In genomic region chr11:70232546-70232945, GRCm38 (mm10) we compare ENCODE assay signal across 8 mouse cellular contexts. TPM values are rescaled to one million over a fixed set of nuclear protein-coding genes. Genes with fewer than 3 reads are reported as not detected.
A peak's percentile ranks its signal among the peaks of the same experiment; 100 is the strongest.
DNase-seq lines count a peak whose midpoint lies in the region; ATAC-seq and TF ChIP-seq lines count a peak whose summit lies in the region.

No protein-coding gene starts in this region.

- peak overlapping the region; percentile 81 for H3K27ac ChIP-seq in kidney, adult 2 months (ENCODE audit: insufficient read depth, low read depth, low read length)
- peak overlapping the region; percentile 39; the same call in 1 of the 2 replicates for H3K27ac ChIP-seq in embryonic facial prominence, embryonic 13.5 days
- peak overlapping the region; percentile 87 for H3K27ac ChIP-seq in hindbrain, embryonic 10.5 days
- no peak overlapping the region for H3K27ac ChIP-seq in liver, embryonic 12.5 days
- peak overlapping the region; percentile 64 for H3K27ac ChIP-seq in small intestine, adult 2 months (ENCODE audit: insufficient read depth, low read depth, low read length)

- no peak for TF ChIP-seq CTCF in kidney, adult 2 months (conservative IDR thresholded peaks at IDR 0.05; ENCODE audit: insufficient read depth, insufficient read length, low read depth, low read length)
- no peak for TF ChIP-seq CTCF in small intestine, adult 2 months (IDR thresholded peaks at IDR 0.05; ENCODE audit: extremely low read depth, insufficient read length, insufficient replicate concordance, low read depth, low read length)

- no peak for TF ChIP-seq POLR2A in kidney, adult 2 months (IDR thresholded peaks at IDR 0.05; ENCODE audit: low read depth, low read length)
- no peak for TF ChIP-seq POLR2A in small intestine, adult 2 months (IDR thresholded peaks at IDR 0.05; ENCODE audit: low read depth, low read length)

- 13% methylated on average over 10 of the region's 10 CpGs for WGBS in kidney, adult 2 months
- 5% methylated on average over 8 of the region's 10 CpGs for WGBS in embryonic facial prominence, embryonic 13.5 days
- WGBS in hindbrain, embryonic 10.5 days: 10% methylated on average over 10 of the region's 10 CpGs
- WGBS in liver, embryonic 12.5 days (ENCODE audit: insufficient replicate concordance): 31% methylated on average over 9 of the region's 10 CpGs
- 28% methylated on average over 10 of the region's 10 CpGs for whole genome bisulfite sequencing in small intestine, adult 2 months

- peak; percentile 57 for DNase-seq in kidney, adult 2 months
- no peak for DNase-seq in kidney, adult 8-10 months
- DNase-seq in NIH3T3 (ENCODE audit: low read depth): peak; percentile 86
- peak; percentile 77 for DNase-seq in hindbrain, embryonic 10.5 days (ENCODE audit: low spot score)
- no peak for DNase-seq in thymus, postnatal 36 days

- peak overlapping the region; percentile 66 for H3K4me2 ChIP-seq in embryonic facial prominence, embryonic 13.5 days
- H3K4me2 ChIP-seq in liver, embryonic 12.5 days: peak overlapping the region; percentile 56

- H3K9me3 ChIP-seq in embryonic facial prominence, embryonic 13.5 days: no peaks in the 10 kb centered on the region
- no peaks in the 10 kb centered on the region for H3K9me3 ChIP-seq in hindbrain, embryonic 10.5 days
- H3K9me3 ChIP-seq in liver, embryonic 12.5 days (replicated peaks): no peaks in the 10 kb centered on the region

- no peak for ATAC-seq in embryonic facial prominence, embryonic 13.5 days (ENCODE audit: insufficient number of reproducible peaks, insufficient read depth, low FRiP score, low TSS enrichment, low read depth)
- ATAC-seq in liver, embryonic 12.5 days: no peak

- peaks cover 16% of the 10 kb centered on the region for H3K4me1 ChIP-seq in kidney, adult 2 months (ENCODE audit: control insufficient read depth, insufficient read depth, low read length)
- H3K4me1 ChIP-seq in embryonic facial prominence, embryonic 13.5 days: peaks cover 62% of the 10 kb centered on the region
- peaks cover 81% of the 10 kb centered on the region for H3K4me1 ChIP-seq in hindbrain, embryonic 10.5 days (replicated peaks)
- H3K4me1 ChIP-seq in liver, embryonic 12.5 days: peaks cover 87% of the 10 kb centered on the region
- H3K4me1 ChIP-seq in small intestine, adult 2 months (ENCODE audit: control insufficient read depth, insufficient read depth, insufficient read length, low read length): peaks cover 12% of the 10 kb centered on the region

- H3K4me3 ChIP-seq in kidney, adult 2 months (ENCODE audit: insufficient read depth, low read depth, low read length): peak overlapping the region; percentile 68
- peak overlapping the region; percentile 47 for H3K4me3 ChIP-seq in embryonic facial prominence, embryonic 13.5 days
- H3K4me3 ChIP-seq in hindbrain, embryonic 10.5 days: peak overlapping the region; percentile 51
- H3K4me3 ChIP-seq in liver, embryonic 12.5 days: peak overlapping the region; percentile 35
- H3K4me3 ChIP-seq in small intestine, adult 2 months (ENCODE audit: low read depth, low read length): peak overlapping the region; percentile 60

- no peaks in the 10 kb centered on the region for H3K27me3 ChIP-seq in kidney, adult 2 months (replicated peaks; ENCODE audit: control insufficient read depth, insufficient read depth, low read length)
- peaks cover 35% of the 10 kb centered on the region for H3K27me3 ChIP-seq in embryonic facial prominence, embryonic 13.5 days
- H3K27me3 ChIP-seq in hindbrain, embryonic 10.5 days (ENCODE audit: insufficient read depth, poor library complexity, severe bottlenecking): peaks cover 54% of the 10 kb centered on the region
- H3K27me3 ChIP-seq in liver, embryonic 12.5 days (replicated peaks): peaks cover 29% of the 10 kb centered on the region
- H3K27me3 ChIP-seq in small intestine, adult 2 months (ENCODE audit: control insufficient read depth, insufficient read depth, low read length): peaks cover 12% of the 10 kb centered on the region

- H3K36me3 ChIP-seq in kidney, adult 2 months (ENCODE audit: control insufficient read depth, insufficient read depth, low read length): no peaks in the 10 kb centered on the region
- H3K36me3 ChIP-seq in embryonic facial prominence, embryonic 13.5 days: peaks cover 15% of the 10 kb centered on the region
- H3K36me3 ChIP-seq in hindbrain, embryonic 10.5 days: peaks cover 24% of the 10 kb centered on the region
- peaks cover 18% of the 10 kb centered on the region for H3K36me3 ChIP-seq in liver, embryonic 12.5 days
- peaks cover 6% of the 10 kb centered on the region; the same call in 1 of the 2 replicates for H3K36me3 ChIP-seq in small intestine, adult 2 months (ENCODE audit: control insufficient read depth, insufficient read depth, low read length)

- H3K9ac ChIP-seq in embryonic facial prominence, embryonic 13.5 days: peak overlapping the region; percentile 76
- H3K9ac ChIP-seq in liver, embryonic 12.5 days: peak overlapping the region; percentile 48; the same call in 1 of the 2 replicates

RNA-seq across cellular contexts. Expression of gene Bcl6b, which starts 2.9 kb away (rescaled TPM):
- polyA plus RNA-seq in kidney, adult 2 months (2012; rRNA removed): 7.9 and 8.8 TPM in 2 replicates
- 11.1 and 11.3 TPM in 2 replicates for polyA plus RNA-seq in embryonic facial prominence, embryonic 13.5 days (2015; fragmentation: Nextera tagmentation; extraction: Ambion mirVana)
- polyA plus RNA-seq in hindbrain, embryonic 10.5 days (2016; fragmentation: Nextera tagmentation; extraction: Ambion mirVana): 5.5 and 5.6 TPM in 2 replicates
- 2.8 and 3.8 TPM in 2 replicates for polyA plus RNA-seq in liver, embryonic 12.5 days (2016; fragmentation: Nextera tagmentation; extraction: Ambion mirVana)
- polyA plus RNA-seq in small intestine, adult 2 months (2012; rRNA removed): 0.98 and 2.2 TPM in 2 replicates

RNA-seq across cellular contexts. Expression of gene 0610010K14Rik, which starts 5.2 kb away (rescaled TPM):
- 73.6 and 78.9 TPM in 2 replicates for polyA plus RNA-seq in kidney, adult 2 months (2012; rRNA removed)
- polyA plus RNA-seq in embryonic facial prominence, embryonic 13.5 days (2015; fragmentation: Nextera tagmentation; extraction: Ambion mirVana): 188 and 200 TPM in 2 replicates
- polyA plus RNA-seq in hindbrain, embryonic 10.5 days (2016; fragmentation: Nextera tagmentation; extraction: Ambion mirVana): 240 and 261 TPM in 2 replicates
- 97.4 and 104 TPM in 2 replicates for polyA plus RNA-seq in liver, embryonic 12.5 days (2016; fragmentation: Nextera tagmentation; extraction: Ambion mirVana)
- 25.2 and 45.3 TPM in 2 replicates for polyA plus RNA-seq in small intestine, adult 2 months (2012; rRNA removed)

RNA-seq across cellular contexts. Expression of gene Gm21988, which starts 7.1 kb away (rescaled TPM):
- 13.9 and 15.8 TPM in 2 replicates for polyA plus RNA-seq in kidney, adult 2 months (2012; rRNA removed)
- 11.7 and 13.9 TPM in 2 replicates for polyA plus RNA-seq in embryonic facial prominence, embryonic 13.5 days (2015; fragmentation: Nextera tagmentation; extraction: Ambion mirVana)
- polyA plus RNA-seq in hindbrain, embryonic 10.5 days (2016; fragmentation: Nextera tagmentation; extraction: Ambion mirVana): 10.0 and 14.5 TPM in 2 replicates
- 6.2 and 7.8 TPM in 2 replicates for polyA plus RNA-seq in liver, embryonic 12.5 days (2016; fragmentation: Nextera tagmentation; extraction: Ambion mirVana)
- polyA plus RNA-seq in small intestine, adult 2 months (2012; rRNA removed): 2.6 and 4.4 TPM in 2 replicates

RNA-seq across cellular contexts. Expression of gene Rnasek, which starts 7.1 kb away (rescaled TPM):
- polyA plus RNA-seq in kidney, adult 2 months (2012; rRNA removed): 457 and 485 TPM in 2 replicates
- 168 and 170 TPM in 2 replicates for polyA plus RNA-seq in embryonic facial prominence, embryonic 13.5 days (2015; fragmentation: Nextera tagmentation; extraction: Ambion mirVana)
- polyA plus RNA-seq in hindbrain, embryonic 10.5 days (2016; fragmentation: Nextera tagmentation; extraction: Ambion mirVana): 125 and 171 TPM in 2 replicates
- polyA plus RNA-seq in liver, embryonic 12.5 days (2016; fragmentation: Nextera tagmentation; extraction: Ambion mirVana): 159 and 173 TPM in 2 replicates
- 86.6 and 182 TPM in 2 replicates for polyA plus RNA-seq in small intestine, adult 2 months (2012; rRNA removed)

RNA-seq across cellular contexts. Expression of gene Slc16a13, which starts 11.7 kb away (rescaled TPM):
- 44.0 and 48.8 TPM in 2 replicates for polyA plus RNA-seq in kidney, adult 2 months (2012; rRNA removed)
- 9.8 and 13.0 TPM in 2 replicates for polyA plus RNA-seq in embryonic facial prominence, embryonic 13.5 days (2015; fragmentation: Nextera tagmentation; extraction: Ambion mirVana)
- polyA plus RNA-seq in hindbrain, embryonic 10.5 days (2016; fragmentation: Nextera tagmentation; extraction: Ambion mirVana): 15.7 and 18.0 TPM in 2 replicates
- 6.1 and 8.5 TPM in 2 replicates for polyA plus RNA-seq in liver, embryonic 12.5 days (2016; fragmentation: Nextera tagmentation; extraction: Ambion mirVana)
- polyA plus RNA-seq in small intestine, adult 2 months (2012; rRNA removed): 3.2 and 4.7 TPM in 2 replicates

Comparison
In these comparisons a context has a peak if more than half of its experiments do, and no peak if none do; other contexts are left out.
1. DNase-seq: peak in kidney, adult 2 months (single experiment), NIH3T3 (single experiment) and hindbrain, embryonic 10.5 days (single experiment); none in kidney, adult 8-10 months (0 of 2) and thymus, postnatal 36 days (0 of 2).
2. Peak in every context shown above with its lines, with median percentiles within 50 percentile points of each other: H3K4me3 ChIP-seq.